Mouse (Mus musculus) cerebellum, adult 2 months (tissue): ENCODE measurements around the gene Phc2. TPM values are rescaled to one million over a fixed set of nuclear protein-coding genes. Genes with fewer than 3 reads are reported as not detected.

Source experiments
- DNase-seq, 2 experiments: peaks; one replicate each; pipeline ENCODE4 v3.0.0; 2021
- H3K27ac ChIP-seq: fragments of 200-500 bp; 2 replicates; pipeline ENCODE4 v1.5.1; 2012; ENCODE audit warnings: low read length, control low read depth, inconsistent platforms; ENCODE audit not compliant: insufficient read depth
- H3K27me3 ChIP-seq: fragments of 200-500 bp; 2 replicates; pipeline ENCODE4 v1.6.1; 2012; ENCODE audit warnings: inconsistent platforms, mild to moderate bottlenecking, low read length, moderate library complexity; ENCODE audit not compliant: control insufficient read depth, insufficient read depth
- H3K4me1 ChIP-seq: fragments of 200-500 bp; 2 replicates; pipeline ENCODE4 v1.6.1; 2011; ENCODE audit warnings: low read length; ENCODE audit not compliant: control insufficient read depth, insufficient read depth
- H3K4me3 ChIP-seq: fragments of 200-500 bp; replicated peaks from 2 replicates; pipeline ENCODE3; 2011; ENCODE audit warnings: mild to moderate bottlenecking, low read depth, low read length, control low read depth; ENCODE audit not compliant: insufficient read depth
- CTCF ChIP-seq: fragments of 200-500 bp; IDR thresholded peaks from 2 replicates; pipeline ENCODE4 v1.5.1; 2011; ENCODE audit warnings: low read depth, mild to moderate bottlenecking, control low read depth, low read length, moderate library complexity, borderline replicate concordance; ENCODE audit not compliant: insufficient read depth
- POLR2A ChIP-seq: fragments of 200-500 bp; IDR thresholded peaks from 2 replicates; pipeline ENCODE4 v1.6.1; 2011; ENCODE audit warnings: low read length, control low read depth, borderline replicate concordance; ENCODE audit not compliant: insufficient read depth
- WGBS: fragments of 180-500 bp; shearing (Covaris S2); methylation state at CpG from one replicate; pipeline ENCODE4 v1.1.7; 2018; 5-methylcytosine and 5-hydroxymethylcytosine counted together
- polyA plus RNA-seq: library from polyadenylated mRNA; depleted of rRNA; stranded (reverse); fragments of >200 nt; gene quantifications from 2 replicates; pipeline ENCODE4 v1.2.3, GENCODE M21; 2012

Phc2 gene
- polyA plus RNA-seq, 1 experiment, result 133 TPM

DNA sequence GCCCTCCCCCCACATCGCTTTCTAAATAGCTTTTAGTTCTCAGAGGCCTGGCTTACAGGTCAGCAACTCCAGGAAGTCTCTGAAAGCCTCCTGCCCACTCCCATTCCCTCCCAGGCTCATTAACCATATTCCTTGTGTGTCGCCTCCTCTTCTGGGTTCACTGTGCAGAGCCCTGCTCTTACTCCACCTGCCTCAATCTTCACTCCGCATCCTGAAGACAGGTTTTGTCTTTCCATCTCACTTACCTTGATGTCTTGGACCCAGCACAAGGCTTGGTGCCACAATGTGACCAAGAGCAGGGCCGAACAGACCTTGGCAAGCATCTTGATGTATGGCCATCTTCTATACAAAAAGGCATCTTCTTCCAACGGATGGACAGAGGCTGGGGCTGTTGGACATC lies 104.7 kb downstream of the Phc2 start:
- TF ChIP-seq POLR2A, result no peak
- 38% methylated on average over 5 of the region's 5 CpGs for WGBS
- H3K4me3 ChIP-seq, result no peak overlapping the region
- peaks cover 17% of the 10 kb centered on the region for H3K4me1 ChIP-seq
- peak in 1 of 2 experiments; percentile 19 for DNase-seq
- H3K27ac ChIP-seq, result no peak overlapping the region
- H3K27me3 ChIP-seq, result no peaks in the 10 kb centered on the region

DNA sequence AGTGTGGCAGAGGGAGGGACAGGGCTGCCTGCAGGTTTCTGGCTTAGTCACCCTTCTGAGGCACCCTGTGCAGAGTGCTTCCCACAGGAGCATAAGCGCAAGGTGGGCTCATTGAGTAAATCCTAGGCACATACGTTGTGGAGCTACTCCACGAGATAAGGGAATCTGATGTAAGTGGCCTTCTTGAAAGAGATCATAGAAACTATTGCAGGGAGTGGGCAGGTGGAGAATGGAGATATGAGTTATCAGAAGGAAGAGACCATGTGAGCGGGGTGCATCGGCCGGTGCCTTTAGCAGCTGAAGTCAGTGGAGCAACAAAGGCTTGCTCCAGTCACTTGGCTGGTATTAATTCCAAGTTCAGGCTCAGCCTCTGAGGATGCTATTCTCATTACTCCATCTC lies 105.5 kb downstream of the Phc2 start:
- DNase-seq, result peak in 1 of 2 experiments; percentile 14
- WGBS, result 89% methylated on average over 6 of the region's 6 CpGs

DNA sequence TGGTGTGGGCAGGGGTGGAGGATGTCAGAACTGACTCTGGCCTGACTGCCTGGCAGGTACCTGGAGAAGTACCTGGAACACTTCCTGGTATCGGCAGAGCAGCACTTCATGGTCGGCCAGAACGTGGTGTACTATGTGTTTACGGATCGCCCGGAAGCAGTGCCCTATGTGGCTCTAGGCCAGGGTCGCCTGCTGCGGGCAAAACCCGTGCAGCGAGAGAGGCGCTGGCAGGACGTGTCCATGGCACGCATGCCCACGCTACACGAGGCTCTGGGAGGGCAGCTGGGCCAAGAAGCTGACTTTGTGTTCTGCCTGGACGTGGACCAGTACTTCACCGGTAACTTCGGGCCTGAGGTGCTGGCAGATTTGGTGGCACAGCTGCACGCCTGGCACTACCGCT lies 112.4 kb downstream of the Phc2 start:
- peaks cover 16% of the 10 kb centered on the region for H3K4me1 ChIP-seq
- no peak overlapping the region for H3K4me3 ChIP-seq
- H3K27ac ChIP-seq, result no peak overlapping the region
- TF ChIP-seq POLR2A (no peak), CTCF (no peak)
- DNase-seq, result peak; percentile 36 to 44
- WGBS, result 34% methylated on average over 20 of the region's 20 CpGs
- no peaks in the 10 kb centered on the region for H3K27me3 ChIP-seq

More for the DNA sequence above, 105.5 kb downstream of the Phc2 start:
- Histone ChIP-seq H3K27me3 (no peaks in the 10 kb centered on the region), H3K27ac (no peak overlapping the region), H3K4me1 (peaks cover 17% of the 10 kb centered on the region), H3K4me3 (no peak overlapping the region)
- TF ChIP-seq CTCF (no peak), POLR2A (no peak)

DNA sequence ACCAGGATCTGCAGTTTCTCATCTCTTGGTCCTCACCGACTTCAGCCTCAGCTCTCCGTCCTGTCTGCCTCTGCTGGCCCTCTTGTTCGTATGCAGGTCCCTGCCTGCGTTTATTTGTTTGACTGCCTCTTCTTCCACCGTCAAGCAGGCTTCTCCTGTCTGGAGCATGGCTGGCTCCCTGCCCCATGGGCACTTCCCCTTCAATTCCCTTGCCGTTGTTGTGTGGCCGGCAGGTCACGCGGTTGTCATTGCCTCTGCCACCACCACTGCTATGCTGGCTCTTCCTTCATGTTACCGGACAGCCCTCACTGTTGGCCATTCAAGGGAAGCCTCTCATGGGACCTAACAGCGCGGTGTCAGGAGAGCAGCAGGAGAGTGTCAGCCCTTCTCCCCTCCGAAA lies 113.6 kb downstream of the Phc2 start:
- Histone ChIP-seq H3K4me3 (no peak overlapping the region), H3K27me3 (no peaks in the 10 kb centered on the region), H3K4me1 (peaks cover 16% of the 10 kb centered on the region), H3K27ac (no peak overlapping the region)
- peak in 1 of 2 experiments; percentile 25 for DNase-seq
- WGBS, result 65% methylated on average over 13 of the region's 13 CpGs
- TF ChIP-seq POLR2A, result no peak
- TF ChIP-seq CTCF, result no peak

DNA sequence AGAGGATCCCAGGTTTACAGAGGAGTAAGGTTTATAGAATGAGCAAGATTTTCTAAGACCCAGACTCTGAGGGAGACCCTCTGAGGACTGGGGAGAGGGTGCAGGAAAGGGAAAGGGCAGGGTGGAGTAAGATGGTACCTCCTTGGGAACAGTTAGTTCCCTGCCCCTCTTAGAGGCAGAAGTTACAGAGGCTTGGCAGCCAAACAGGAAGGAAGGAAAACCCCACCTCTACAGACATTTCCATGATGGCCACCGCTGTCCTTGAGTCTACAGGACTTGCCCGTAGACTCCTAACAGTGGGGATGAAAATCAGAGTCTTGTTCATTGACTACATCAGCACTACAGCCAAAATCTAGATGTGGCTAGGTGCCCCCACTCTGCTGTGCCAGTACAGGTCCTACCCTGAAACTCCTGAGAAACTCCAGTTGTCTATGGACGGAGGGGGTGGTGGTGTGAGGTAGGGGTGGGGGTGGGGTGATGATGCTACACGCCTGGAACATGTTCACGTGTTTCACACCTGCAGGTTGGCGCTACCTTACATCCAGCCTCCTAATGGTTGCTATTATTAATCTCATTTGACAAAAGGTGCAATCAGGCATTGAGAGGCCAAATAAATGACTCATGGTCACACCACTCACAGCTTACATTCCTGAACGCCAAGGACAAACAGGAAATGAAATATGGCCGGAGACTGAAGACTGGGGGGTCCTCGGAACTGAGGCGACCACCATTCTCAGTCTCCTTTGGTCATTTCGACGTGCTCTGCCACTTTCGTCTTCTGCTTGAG lies 115.3 kb downstream of the Phc2 start:
- 87% methylated on average over 13 of the region's 13 CpGs for WGBS
- H3K27me3 ChIP-seq, result no peaks in the 10 kb centered on the region

DNA sequence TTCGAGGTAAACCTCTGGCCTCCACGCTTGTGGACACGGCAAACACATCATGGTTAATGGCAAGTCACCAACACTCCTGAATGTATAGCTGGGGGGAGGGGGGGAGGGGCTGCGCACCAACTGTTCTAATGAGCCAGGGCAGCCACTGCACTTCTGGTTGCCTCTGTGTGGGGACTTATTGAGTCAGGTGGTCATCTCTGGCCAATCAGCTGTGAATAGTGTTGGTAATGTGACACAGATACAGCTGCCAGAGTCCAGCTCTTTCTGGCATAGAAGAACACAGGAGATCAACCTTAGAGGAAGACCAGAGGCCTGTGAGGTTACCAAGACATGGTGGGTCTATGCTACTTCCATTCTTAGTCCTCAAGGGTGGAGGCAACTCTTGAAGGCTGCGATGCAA lies 116.2 kb downstream of the Phc2 start:
- Histone ChIP-seq H3K27me3 (no peaks in the 10 kb centered on the region), H3K4me1 (peaks cover 16% of the 10 kb centered on the region), H3K27ac (no peak overlapping the region), H3K4me3 (no peak overlapping the region)
- TF ChIP-seq POLR2A (no peak), CTCF (no peak)
- no peak for DNase-seq
- WGBS, result 80% methylated on average over 5 of the region's 5 CpGs

More for the DNA sequence above, 115.3 kb downstream of the Phc2 start:
- TF ChIP-seq CTCF, result no peak
- no peak for TF ChIP-seq POLR2A
- H3K4me1 ChIP-seq, result peaks cover 16% of the 10 kb centered on the region
- H3K27ac ChIP-seq, result no peak overlapping the region
- H3K4me3 ChIP-seq, result no peak overlapping the region
- DNase-seq, result no peak

DNA sequence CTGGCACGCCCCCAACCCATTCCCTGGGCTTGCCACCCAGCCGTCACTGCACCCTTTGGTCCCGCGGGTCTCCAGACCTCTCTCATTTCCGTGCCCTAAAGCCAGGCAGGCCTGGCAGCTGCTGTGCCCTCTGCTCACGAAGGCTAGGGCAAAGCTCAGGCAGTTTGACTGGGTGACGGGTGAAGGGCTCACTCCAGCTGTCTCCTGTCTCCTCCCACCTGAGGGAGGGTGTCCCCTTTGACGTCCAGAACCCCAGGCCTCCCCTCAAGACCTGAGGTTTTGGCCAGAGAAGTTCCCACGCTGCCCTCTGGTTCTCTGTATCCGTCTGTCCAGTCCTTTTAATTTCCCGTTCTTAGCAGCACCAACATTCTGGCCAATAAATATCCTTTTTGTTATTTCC lies 119.3 kb downstream of the Phc2 start:
- Histone ChIP-seq H3K4me3 (no peak overlapping the region), H3K27ac (no peak overlapping the region), H3K27me3 (no peaks in the 10 kb centered on the region), H3K4me1 (peaks cover 3% of the 10 kb centered on the region; the same call in 1 of the 2 replicates)
- DNase-seq, result no peak
- 69% methylated on average over 11 of the region's 11 CpGs for WGBS
- TF ChIP-seq POLR2A (no peak), CTCF (no peak)

DNA sequence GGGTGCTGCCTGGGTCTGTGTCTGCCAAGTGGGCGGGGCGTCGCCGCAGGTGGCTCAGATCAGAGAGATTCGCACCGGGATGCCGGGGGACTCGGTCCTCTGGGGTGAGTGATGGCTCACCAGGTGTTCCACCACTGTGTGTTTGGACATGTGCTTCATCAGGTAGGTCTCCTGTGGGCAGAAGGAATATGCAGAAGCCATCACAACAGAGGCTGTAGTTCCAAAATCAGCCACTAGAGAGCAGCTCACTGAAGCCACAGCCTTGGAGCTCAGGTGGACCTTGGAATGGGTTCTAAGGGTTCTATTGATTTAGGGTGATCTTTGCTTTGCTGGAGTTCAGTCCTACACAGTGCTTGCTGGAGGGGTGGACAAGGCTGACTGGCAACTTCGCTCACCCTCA lies 120.0 kb downstream of the Phc2 start:
- no peaks in the 10 kb centered on the region for H3K27me3 ChIP-seq
- WGBS, result 88% methylated on average over 9 of the region's 9 CpGs
- no peak overlapping the region for H3K4me3 ChIP-seq
- peaks cover 3% of the 10 kb centered on the region; the same call in 1 of the 2 replicates for H3K4me1 ChIP-seq
- no peak overlapping the region for H3K27ac ChIP-seq
- TF ChIP-seq CTCF (peak; percentile 69), POLR2A (no peak)
- DNase-seq, result peak; percentile 52 to 62
